Mouse (Mus musculus) megakaryocyte, embryonic 14.5 days (primary cell): ENCODE results near the gene Fam83g.

Experiments
- FLI1 ChIP-seq: IDR thresholded peaks from 2 replicates; pipeline ENCODE4 v1.6.1; 2012; ENCODE audit warnings: low read length, inconsistent platforms, mixed read lengths
- GATA1 ChIP-seq: IDR thresholded peaks from 3 replicates; pipeline ENCODE4 v1.6.1; 2012; ENCODE audit warnings: mixed read lengths, low read length, inconsistent platforms, borderline replicate concordance

GRCm38 (mm10) chr11:61660001-61660400 is 23.9 kb upstream of the Fam83g start:
- no peak for TF ChIP-seq FLI1
- TF ChIP-seq GATA1, result no peak
